Mouse (Mus musculus) adrenal gland, adult 2 months (tissue): ENCODE measurements around the gene Skint9. TPM values are rescaled to one million over a fixed set of nuclear protein-coding genes. Genes with fewer than 3 reads are reported as not detected.
"Not testable (repeated sequence)": the region's sequence is repeated elsewhere in the genome, so short reads cannot be mapped to it uniquely, and the experiment has no call there.

ENCODE experiments used
- DNase-seq: peaks from one replicate; pipeline ENCODE4 v3.0.0; 2021
- long read RNA-seq: library from polyadenylated mRNA; stranded (forward); transcript quantifications from one replicate; pipeline ENCODE4 v2.0.0, GENCODE M21; 2021
- polyA plus RNA-seq: library from polyadenylated mRNA; depleted of rRNA; stranded (reverse); fragments of >200 nt; gene quantifications from 2 replicates; pipeline ENCODE4 v1.2.3, GENCODE M21; 2012; rRNA removed
- total RNA-seq, 2 experiments: library from RNA; stranded (reverse); gene quantifications; 2 replicates each; pipeline ENCODE4 v1.2.3; 2021

The Skint9 gene
- total RNA-seq (not detected), polyA plus RNA-seq (not detected in 2 replicates)
- long read RNA-seq = 0 reads

GRCm38 (mm10) chr4:112433885-112434284 is at the start of gene Skint9:
Gene Skint9 (minus strand): TSS chr4:112433985.
- DNase-seq = no peak

GRCm38 (mm10) chr4:112432685-112433084 is 1.1 kb downstream of the Skint9 start:
- DNase-seq = no peak

- no peak for DNase-seq
Measured at GRCm38 (mm10) chr4:112432223-112432622, 1.6 kb downstream of the Skint9 start.

GRCm38 (mm10) chr4:112349111-112349510 is 84.7 kb downstream of the Skint9 start:
- not testable (repeated sequence) for DNase-seq

Other genes with a start within 250 kb of the Skint9 start
- gene Skint3, start 201.7 kb downstream of the Skint9 start, total RNA-seq = under 1 TPM in 1 of 2 experiments, not detected in 1; 0.10 TPM
- not detected in 2 replicates for gene Skint3, start 201.7 kb downstream of the Skint9 start, polyA plus RNA-seq
- gene Skint2, start 123.2 kb upstream of the Skint9 start, total RNA-seq = not detected
- gene Skint2, start 123.2 kb upstream of the Skint9 start, polyA plus RNA-seq = not detected in 2 replicates